Mouse (Mus musculus) ES-E14 (cell line): ENCODE measurements around the gene BC034090. TPM values are rescaled to one million over a fixed set of nuclear protein-coding genes. Genes with fewer than 3 reads are reported as not detected.

Experiments used
- DNase-seq: peaks from one replicate; pipeline ENCODE4 v3.0.0-alpha.2; 2013; ENCODE audit warnings: low read depth, low spot score
- H3K27ac ChIP-seq: 2 replicates; pipeline ENCODE4 v1.5.1; 2012; ENCODE audit warnings: low read depth, mild to moderate bottlenecking, low read length, moderate library complexity, mixed read lengths; ENCODE audit not compliant: poor library complexity, insufficient read depth, severe bottlenecking
- H3K36me3 ChIP-seq: 2 replicates; pipeline ENCODE4 v1.6.1; 2012; ENCODE audit warnings: mild to moderate bottlenecking, low read length, moderate library complexity, mixed read lengths; ENCODE audit not compliant: control insufficient read depth, poor library complexity, insufficient read depth, severe bottlenecking
- H3K4me1 ChIP-seq, 2 experiments: fragments of 150-350 bp in 1 of 2; sonication (generic) in 1 of 2; 2 replicates each; pipeline ENCODE4 v1.6.1; 2012; ENCODE audit warnings: low read length in 2 of 2, mild to moderate bottlenecking in 1 of 2, mixed read lengths in 1 of 2; ENCODE audit not compliant: control insufficient read depth in 2 of 2, insufficient read depth in 2 of 2, poor library complexity in 1 of 2
- H3K4me3 ChIP-seq, 2 experiments: fragments of 150-350 bp in 1 of 2; sonication (generic) in 1 of 2; 2 replicates each; pipeline ENCODE4 v1.5.1; 2012; ENCODE audit warnings: low read length in 2 of 2, low read depth in 1 of 2, mild to moderate bottlenecking in 1 of 2, mixed read lengths in 1 of 2; ENCODE audit not compliant: insufficient read depth in 1 of 2, poor library complexity in 1 of 2, severe bottlenecking in 1 of 2
- H3K9ac ChIP-seq: 2 replicates; pipeline ENCODE4 v1.6.1; 2012; ENCODE audit warnings: low read depth, mild to moderate bottlenecking, low read length, mixed read lengths; ENCODE audit not compliant: poor library complexity, insufficient read depth, severe bottlenecking
- H3K9me3 ChIP-seq: fragments of 150-350 bp; sonication (generic); 2 replicates; pipeline ENCODE4 v1.6.1; 2012; ENCODE audit warnings: low read depth, mild to moderate bottlenecking, low read length; ENCODE audit not compliant: control insufficient read depth, insufficient read depth
- CHD2 ChIP-seq: IDR thresholded peaks from 2 replicates; pipeline ENCODE4 v1.6.1; 2014; ENCODE audit warnings: mild to moderate bottlenecking, low read depth, low read length, inconsistent platforms
- HCFC1 ChIP-seq: IDR thresholded peaks from 2 replicates; pipeline ENCODE4 v1.6.1; 2012; ENCODE audit warnings: low read length, inconsistent platforms, borderline replicate concordance; ENCODE audit not compliant: insufficient read depth
- MAFK ChIP-seq: IDR thresholded peaks from 2 replicates; pipeline ENCODE4 v1.6.1; 2014; ENCODE audit warnings: mild to moderate bottlenecking, low read depth, low read length, inconsistent platforms; ENCODE audit not compliant: insufficient read depth
- ZC3H11A ChIP-seq: IDR thresholded peaks from 2 replicates; pipeline ENCODE4 v1.6.1; 2012; ENCODE audit warnings: low read depth, mild to moderate bottlenecking, inconsistent platforms, low read length, borderline replicate concordance
- ZNF384 ChIP-seq: IDR thresholded peaks from 2 replicates; pipeline ENCODE4 v1.6.1; 2012; ENCODE audit warnings: low read depth, low read length, inconsistent platforms
- in situ Hi-C, 2 experiments: fragments of 600-800 bp; cut with MboI; formaldehyde crosslinking; loops; one replicate each; pipeline ENCODE4 v1.15.1; 2025; ENCODE audit warnings: low sequenced_read_pairs in 2 of 2, inconsistent platforms in 1 of 2; ENCODE audit not compliant: unreplicated experiment in 2 of 2
- total RNA-seq: library from RNA; depleted of rRNA; stranded (reverse); fragments of 300-350 nt; gene quantifications from 2 replicates; pipeline ENCODE4 v1.2.3, GENCODE M21; 2012

The BC034090 gene
- total RNA-seq, 1 experiment: 7.8 TPM

- Histone ChIP-seq H3K4me3 (no peak overlapping the region), H3K36me3 (no peaks in the 10 kb centered on the region), H3K27ac (no peak overlapping the region), H3K4me1 (peaks cover under 1 to 15% of the 10 kb centered on the region in 2 experiments; a peak in 2 of 4 replicates), H3K9me3 (no peaks in the 10 kb centered on the region), H3K9ac (no peak overlapping the region)
- in situ Hi-C loops: no loop called here
- TF ChIP-seq HCFC1 (no peak), CHD2 (no peak), ZNF384 (no peak), ZC3H11A (no peak), MAFK (no peak)
- DNase-seq: no peak
Measured at GRCm38 (mm10) chr1:155253126-155253525, 8.9 kb upstream of the BC034090 start.

- no peak overlapping the region for H3K4me3 ChIP-seq
- H3K36me3 ChIP-seq: no peaks in the 10 kb centered on the region
- H3K9me3 ChIP-seq: no peaks in the 10 kb centered on the region
- no peak overlapping the region for H3K27ac ChIP-seq
- no peak for TF ChIP-seq MAFK
- no peak for TF ChIP-seq ZNF384
- no peak for TF ChIP-seq ZC3H11A
- no peak for DNase-seq
- H3K4me1 ChIP-seq: peaks cover 5 to 19% of the 10 kb centered on the region in 2 experiments; a peak in 2 of 4 replicates
- H3K9ac ChIP-seq: no peak overlapping the region
- in situ Hi-C loops: no loop called here
Measured at GRCm38 (mm10) chr1:155252631-155253121, 8.4 kb upstream of the BC034090 start.

DNA sequence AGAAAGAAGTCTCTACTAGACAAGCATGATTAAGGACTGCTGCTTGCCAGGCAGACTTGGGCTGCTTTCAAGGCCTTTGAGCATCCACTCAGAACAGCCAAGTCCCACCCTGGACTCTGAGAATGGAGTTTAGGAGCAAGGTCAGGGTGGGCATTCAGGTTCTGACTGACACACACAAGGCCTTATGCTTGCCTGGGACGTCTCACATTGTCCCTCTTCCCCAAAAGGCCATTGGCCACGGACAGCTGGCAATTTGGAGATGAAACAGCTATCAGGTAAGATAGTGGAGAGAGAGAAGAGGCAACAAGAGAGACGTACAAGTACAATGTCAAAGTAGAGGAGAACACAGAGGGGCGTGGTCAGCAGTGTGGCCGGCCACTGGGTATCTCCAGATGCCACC lies 7.4 kb upstream of the BC034090 start:
- H3K4me1 ChIP-seq: peaks cover 5 to 25% of the 10 kb centered on the region in 2 experiments; a peak in 2 of 4 replicates
- no peak overlapping the region; the same call in 1 of the 2 replicates for H3K27ac ChIP-seq
- H3K36me3 ChIP-seq: no peaks in the 10 kb centered on the region
- H3K4me3 ChIP-seq: no peak overlapping the region
- TF ChIP-seq CHD2 (no peak), ZC3H11A (no peak), MAFK (no peak), HCFC1 (no peak), ZNF384 (no peak)
- DNase-seq: no peak
- in situ Hi-C loops: no loop called here
- no peaks in the 10 kb centered on the region for H3K9me3 ChIP-seq
- no peak overlapping the region for H3K9ac ChIP-seq

GRCm38 (mm10) chr1:155250531-155251135 lies 6.4 kb upstream of the BC034090 start:
- Histone ChIP-seq H3K36me3 (no peaks in the 10 kb centered on the region), H3K9me3 (no peaks in the 10 kb centered on the region), H3K4me3 (no peak overlapping the region), H3K27ac (no peak overlapping the region), H3K9ac (no peak overlapping the region), H3K4me1 (peaks cover 5 to 22% of the 10 kb centered on the region in 2 experiments; a peak in 2 of 4 replicates)
- in situ Hi-C loops: no loop called here
- no peak for TF ChIP-seq HCFC1
- TF ChIP-seq ZNF384: no peak
- TF ChIP-seq MAFK: no peak
- TF ChIP-seq CHD2: no peak
- TF ChIP-seq ZC3H11A: no peak
- peak; percentile 54 for DNase-seq

- Histone ChIP-seq H3K9ac (no peak overlapping the region), H3K27ac (no peak overlapping the region), H3K4me3 (no peak overlapping the region), H3K9me3 (no peaks in the 10 kb centered on the region), H3K4me1 (peaks cover 5 to 23% of the 10 kb centered on the region in 2 experiments; a peak in 2 of 4 replicates), H3K36me3 (no peaks in the 10 kb centered on the region)
- in situ Hi-C loops: loop anchor here in 1 of 2 experiments (25.0 kb wide), 1 partner anchor 487 kb away; no protein-coding TSS in a partner anchor
- no peak for DNase-seq
- no peak for TF ChIP-seq ZC3H11A
Measured at GRCm38 (mm10) chr1:155249896-155250295, 5.7 kb upstream of the BC034090 start.
